Mouse (Mus musculus) yolk sac, embryonic 10.5 days (tissue): ENCODE measurements at regions not wholly inside any gene's neighbourhood (a gene's known extent, or its start where the extent isn't known, plus 50 kb on each side); places are given as distances from the start of the nearest gene placed in this dataset.
A peak's percentile ranks its signal among the peaks of the same experiment; 100 is the strongest.
"Not testable (repeated sequence)": the region's sequence is repeated elsewhere in the genome, so short reads cannot be mapped to it uniquely, and the experiment has no call there.

ENCODE experiments used
- DNase-seq: peaks from one replicate; pipeline ENCODE4 v3.0.0-alpha.2; 2017; ENCODE audit warnings: low spot score

DNA sequence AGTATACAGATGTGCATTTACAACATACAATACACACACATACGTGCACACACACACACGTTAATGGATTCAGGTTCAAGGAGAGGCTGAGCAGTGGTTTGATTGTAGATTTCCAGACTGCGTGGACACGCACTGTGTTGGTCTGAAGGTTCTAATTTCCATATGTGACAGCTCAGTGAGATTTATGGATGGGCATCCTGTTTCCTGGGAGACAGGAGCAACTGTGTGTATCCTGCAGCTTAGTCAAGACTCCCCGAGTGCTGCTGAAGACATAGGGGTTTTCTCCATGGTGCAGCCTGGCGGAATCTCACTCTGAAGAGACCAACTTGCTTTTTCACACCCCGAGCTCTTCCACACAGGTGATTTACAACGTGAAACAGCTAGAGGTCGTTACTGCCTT lies 119.3 kb upstream of the Foxk1 start:
- DNase-seq: no peak

DNA sequence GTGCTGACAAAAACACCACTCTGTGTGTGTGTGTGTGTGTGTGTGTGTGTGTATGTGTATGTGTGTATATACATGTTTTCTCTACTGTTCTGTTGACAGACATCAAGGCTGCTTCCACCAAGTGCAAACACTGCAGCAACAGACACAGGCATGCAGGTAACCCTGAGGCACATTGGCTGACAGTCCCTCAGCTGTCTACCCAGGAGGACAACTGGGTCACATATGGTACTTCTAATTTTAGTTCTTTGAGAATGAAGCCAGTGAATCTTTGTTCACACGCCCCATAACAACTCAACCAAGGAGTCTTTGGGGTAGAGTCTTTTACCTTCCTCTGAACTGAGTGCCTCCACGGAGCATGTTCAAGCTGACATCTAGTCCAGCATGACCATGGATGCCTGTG lies 113.3 kb upstream of the Foxk1 start:
- DNase-seq: no peak

DNA sequence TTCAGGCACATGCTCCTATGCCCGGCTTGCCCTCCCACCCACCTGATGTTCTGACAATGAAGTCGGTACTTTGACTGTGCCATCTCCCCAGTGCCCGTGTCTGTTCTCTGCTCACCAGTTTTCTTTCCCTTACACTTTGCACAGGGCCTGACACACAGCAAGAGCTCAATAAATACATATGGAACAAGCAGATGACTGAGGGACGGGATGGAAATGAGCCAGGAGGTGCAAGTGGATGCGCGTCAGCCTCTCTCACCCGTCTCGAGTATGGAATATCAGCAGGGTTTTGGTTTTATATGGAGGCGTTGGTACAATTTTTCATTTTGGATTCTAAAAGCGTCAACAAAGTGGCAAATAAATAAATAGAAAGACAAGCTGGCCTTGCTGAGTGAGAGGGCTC lies 109.8 kb upstream of the Foxk1 start:
- DNase-seq: no peak

- DNase-seq: not testable (repeated sequence)
Observed at GRCm38 (mm10) chr5:142296401-142296800, 104.9 kb upstream of the Foxk1 start.

DNA sequence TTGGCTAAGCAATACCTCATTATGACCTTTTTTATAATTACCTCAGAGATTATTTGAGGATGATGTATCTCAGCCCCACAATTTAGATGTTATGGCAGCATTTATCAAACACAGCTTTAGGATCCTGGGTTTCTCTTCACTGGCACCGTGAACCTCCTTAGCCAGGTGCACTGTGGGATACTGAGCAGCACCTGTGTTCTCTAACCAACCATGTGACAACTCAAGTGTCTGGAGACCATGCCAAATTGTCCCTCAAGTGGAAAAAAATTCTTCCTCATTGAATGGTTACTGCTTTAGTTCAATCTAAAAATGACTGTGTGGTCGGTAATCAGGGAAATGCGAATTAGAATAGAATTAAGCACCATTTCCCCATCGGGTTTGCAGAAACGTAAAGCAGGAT lies 101.7 kb upstream of the Foxk1 start:
- no peak for DNase-seq

DNA sequence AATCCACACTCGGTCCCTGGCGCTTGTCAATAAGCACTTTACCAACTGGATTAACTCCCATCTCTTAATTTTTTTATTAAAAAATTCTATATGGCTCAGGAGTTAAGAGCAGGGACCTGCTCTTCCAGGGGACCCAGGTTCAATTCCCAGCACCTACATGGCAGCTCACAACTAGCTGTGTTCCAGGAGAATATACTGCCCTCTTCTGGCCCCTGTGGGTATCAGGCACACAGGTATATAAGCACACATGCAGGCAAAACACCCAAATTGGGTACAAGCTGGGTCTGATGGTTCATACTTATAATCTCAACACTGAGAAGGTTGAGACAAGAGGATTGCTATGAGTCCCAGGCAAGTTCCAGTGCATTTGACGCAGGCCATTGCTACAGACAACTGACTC lies 92.8 kb upstream of the Foxk1 start:
- no peak for DNase-seq

GRCm38 (mm10) chr5:142313944-142314343 lies 87.4 kb upstream of the Foxk1 start:
- DNase-seq: no peak

- DNase-seq: no peak
Observed at GRCm38 (mm10) chr5:142314466-142314865, 86.8 kb upstream of the Foxk1 start.

- peak; percentile 43 for DNase-seq
Observed at GRCm38 (mm10) chr5:142319268-142319667, 82.0 kb upstream of the Foxk1 start.

- no peak for DNase-seq
Observed at GRCm38 (mm10) chr5:142321316-142321715, 80.0 kb upstream of the Foxk1 start.

DNA sequence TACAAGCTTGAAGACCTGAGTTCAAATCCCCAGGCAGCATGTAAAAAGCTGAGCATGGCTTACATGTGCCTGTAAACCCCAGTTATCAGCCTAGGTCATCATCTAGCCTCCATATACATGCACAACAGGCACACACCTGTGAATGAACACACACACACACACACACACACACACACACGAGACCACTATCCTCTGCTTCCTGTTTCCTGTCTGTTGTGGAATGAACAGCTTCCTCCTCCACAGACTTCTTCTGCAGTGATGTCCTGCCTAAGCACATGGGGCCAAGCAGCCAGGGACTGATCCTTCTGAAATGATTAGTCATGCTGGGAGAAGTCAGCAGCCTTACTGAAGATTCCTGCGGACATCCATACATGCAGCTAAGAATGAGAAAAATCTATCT lies 76.4 kb upstream of the Foxk1 start:
- no peak for DNase-seq

GRCm38 (mm10) chr5:142325560-142325959 lies 75.7 kb upstream of the Foxk1 start:
- no peak for DNase-seq

GRCm38 (mm10) chr5:142327261-142327660 lies 74.0 kb upstream of the Foxk1 start:
- DNase-seq: no peak

DNA sequence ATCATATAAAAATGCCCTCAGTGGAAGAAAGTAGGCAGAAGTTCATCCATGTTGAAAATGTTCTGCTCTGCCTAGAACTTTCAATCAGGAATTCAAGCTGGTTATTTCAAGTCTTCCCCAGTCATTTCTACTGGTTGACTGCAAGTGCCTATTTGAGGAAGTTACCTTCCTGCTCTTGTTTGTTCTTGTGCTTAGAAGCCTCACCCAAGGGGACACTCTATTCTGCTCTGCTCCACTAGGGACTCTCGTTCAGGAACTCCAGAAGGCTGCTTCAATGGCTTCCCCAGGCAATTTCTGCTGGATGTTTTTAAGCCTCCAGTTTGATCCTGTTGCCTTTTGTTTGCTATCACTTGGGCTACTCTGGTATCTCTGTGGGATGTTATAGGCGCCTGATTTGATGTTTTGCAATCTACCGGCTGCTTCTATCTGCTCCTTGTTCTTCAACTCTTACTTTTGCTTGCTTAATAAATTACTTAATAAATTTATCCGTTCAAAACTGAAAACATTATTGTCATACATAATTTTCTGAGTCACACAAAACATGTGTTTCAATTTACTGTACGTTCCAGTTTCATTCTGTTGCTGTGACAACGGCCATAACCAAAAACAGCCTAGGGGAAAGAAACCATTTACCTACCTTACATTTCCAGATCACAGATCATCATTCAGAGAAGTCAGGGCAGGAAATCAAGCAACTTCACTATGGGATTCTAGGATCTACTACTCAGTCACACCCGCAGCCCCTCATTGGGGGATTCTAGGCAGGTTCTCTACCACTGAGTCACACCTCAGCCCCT lies 71.4 kb upstream of the Foxk1 start:
- no peak for DNase-seq

- no peak for DNase-seq
Observed at GRCm38 (mm10) chr5:142332744-142333143, 68.6 kb upstream of the Foxk1 start.

DNA sequence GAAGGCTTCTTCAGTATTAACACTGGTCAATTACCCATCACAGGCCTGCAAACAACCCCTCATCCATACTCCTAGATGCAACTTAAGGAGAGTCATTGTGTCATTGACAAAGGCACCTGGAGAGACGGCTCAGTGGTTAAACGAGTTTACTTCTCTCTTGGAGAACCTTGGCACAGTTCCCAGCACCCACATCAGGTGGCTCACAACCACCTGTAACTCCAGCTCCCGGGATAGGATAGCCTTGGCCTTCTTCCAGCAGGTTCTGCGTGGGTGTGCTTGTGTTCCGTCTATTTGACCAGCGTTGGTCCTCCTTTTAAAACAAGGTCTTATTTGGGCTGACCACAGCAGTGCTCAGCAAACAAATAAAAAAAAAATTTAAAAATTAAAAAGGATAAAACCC lies 63.9 kb upstream of the Foxk1 start:
- no peak for DNase-seq

DNA sequence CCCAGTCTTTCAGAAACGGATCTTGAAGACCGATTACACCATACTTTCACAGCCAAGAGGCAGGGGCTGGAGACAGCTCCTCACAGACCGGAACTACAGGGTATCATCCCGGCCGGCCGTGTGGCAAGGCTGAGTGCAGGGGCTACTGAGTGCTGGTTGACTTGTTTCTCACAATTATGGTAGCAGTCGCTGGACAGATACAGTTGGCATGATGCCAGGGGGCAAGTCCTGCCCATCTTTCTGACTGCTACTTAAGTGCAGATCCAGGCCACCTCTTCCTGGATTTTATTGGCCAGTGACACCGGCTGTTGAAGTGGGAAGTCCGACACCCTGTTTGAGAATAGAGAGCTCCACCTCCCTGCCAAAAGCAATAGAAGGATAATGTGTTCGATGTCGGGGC lies 63.2 kb upstream of the Foxk1 start:
- DNase-seq: no peak

- DNase-seq: peak; percentile 17
Observed at GRCm38 (mm10) chr5:142340205-142341025, 60.9 kb upstream of the Foxk1 start.

- DNase-seq: no peak
Observed at GRCm38 (mm10) chr5:142341026-142341432, 60.3 kb upstream of the Foxk1 start.

GRCm38 (mm10) chr5:142346454-142346853 lies 54.8 kb upstream of the Foxk1 start:
- DNase-seq: no peak

GRCm38 (mm10) chr5:142350574-142350973 lies 50.7 kb upstream of the Foxk1 start:
- no peak for DNase-seq
